Mouse (Mus musculus) left cerebral cortex, adult 18-20 months (tissue): ENCODE measurements at regions not wholly inside any gene's neighbourhood (a gene's known extent, or its start where the extent isn't known, plus 50 kb on each side); places are given as distances from the start of the nearest gene placed in this dataset.

Experiments used
- DNase-seq, 2 experiments: peaks; one replicate each; pipeline ENCODE4 v3.0.0; 2021 to 2022; ENCODE audit warnings: low spot score in 2 of 2, mixed read lengths in 1 of 2

GRCm38 (mm10) chr11:64579826-64580225 is 143.4 kb upstream of the F930015N05Rik start:
- no peak for DNase-seq

GRCm38 (mm10) chr11:64586056-64586455 is 149.6 kb upstream of the F930015N05Rik start:
- DNase-seq: no peak

GRCm38 (mm10) chr11:64587034-64587710 is 150.7 kb upstream of the F930015N05Rik start:
- no peak for DNase-seq

- no peak for DNase-seq
Observed at GRCm38 (mm10) chr11:64587751-64588600, 151.5 kb upstream of the F930015N05Rik start.

GRCm38 (mm10) chr11:64588601-64588989 is 152.1 kb upstream of the F930015N05Rik start:
- DNase-seq: no peak

- DNase-seq: no peak
Observed at GRCm38 (mm10) chr11:64589026-64589425, 152.6 kb upstream of the F930015N05Rik start.

- no peak for DNase-seq
Observed at GRCm38 (mm10) chr11:64590091-64590490, 153.6 kb upstream of the F930015N05Rik start.

- no peak for DNase-seq
Observed at GRCm38 (mm10) chr11:64592253-64592652, 155.8 kb upstream of the F930015N05Rik start.

GRCm38 (mm10) chr11:64597305-64597704 is 160.9 kb upstream of the F930015N05Rik start:
- no peak for DNase-seq

- DNase-seq: no peak
Observed at GRCm38 (mm10) chr11:64599178-64599577, 162.7 kb upstream of the F930015N05Rik start.

GRCm38 (mm10) chr11:64600201-64601102 is 164.0 kb upstream of the F930015N05Rik start:
- DNase-seq: peak in 1 of 2 experiments; percentile 2

GRCm38 (mm10) chr11:64609043-64609442 is 172.6 kb upstream of the F930015N05Rik start:
- DNase-seq: no peak

GRCm38 (mm10) chr11:64610724-64611123 is 174.3 kb upstream of the F930015N05Rik start:
- DNase-seq: no peak

GRCm38 (mm10) chr11:64615140-64615539 is 178.7 kb upstream of the F930015N05Rik start:
- DNase-seq: no peak

- DNase-seq: no peak
Observed at GRCm38 (mm10) chr11:64618631-64619385, 182.4 kb upstream of the F930015N05Rik start.

GRCm38 (mm10) chr11:64627180-64627579 is 190.7 kb upstream of the F930015N05Rik start:
- DNase-seq: no peak

- DNase-seq: no peak
Observed at GRCm38 (mm10) chr11:64640947-64641346, 204.5 kb upstream of the F930015N05Rik start.

- no peak for DNase-seq
Observed at GRCm38 (mm10) chr11:64643171-64643570, 206.7 kb upstream of the F930015N05Rik start.

GRCm38 (mm10) chr11:64647938-64648337 is 211.5 kb upstream of the F930015N05Rik start:
- DNase-seq: no peak

- DNase-seq: no peak
Observed at GRCm38 (mm10) chr11:64650571-64651282, 214.3 kb upstream of the F930015N05Rik start.
